Mouse (Mus musculus) cortical plate, adult 2 months (tissue): ENCODE results near the gene Nlrx1.

Experiments
- CTCF ChIP-seq: fragments of 200-500 bp; IDR thresholded peaks from 2 replicates; pipeline ENCODE4 v1.5.1; 2011; ENCODE audit warnings: mild to moderate bottlenecking, control low read depth, low read length; ENCODE audit not compliant: insufficient read depth; ENCODE audit errors: extremely low read depth
- POLR2A ChIP-seq: fragments of 200-500 bp; IDR thresholded peaks from 2 replicates; pipeline ENCODE4 v1.6.1; 2011; ENCODE audit warnings: mild to moderate bottlenecking, low read length, control low read depth; ENCODE audit not compliant: insufficient read depth; ENCODE audit errors: extremely low read depth

DNA sequence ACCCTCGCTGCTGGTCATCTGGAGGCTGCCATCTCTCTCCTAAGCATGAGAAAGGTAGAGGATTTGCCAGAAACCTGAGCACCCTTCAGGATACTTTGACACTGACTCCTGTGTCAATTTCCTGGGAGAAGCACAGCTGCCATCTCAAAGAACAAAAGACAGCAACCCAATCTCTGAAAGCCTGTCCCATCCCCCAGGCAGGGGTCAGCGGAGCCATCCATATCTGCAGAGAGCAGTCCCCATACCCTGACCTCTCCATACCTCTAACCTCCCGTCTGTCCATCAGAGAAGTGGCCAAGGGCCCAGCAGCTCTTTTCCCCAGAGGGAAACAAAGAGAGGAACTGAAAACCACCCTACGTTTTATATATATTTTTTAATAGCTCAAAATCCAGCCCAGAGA lies 31.8 kb downstream of the Nlrx1 start:
- no peak for TF ChIP-seq CTCF
- no peak for TF ChIP-seq POLR2A
